Mouse (Mus musculus) embryonic fibroblast, embryonic 13.5 days (primary cell): ENCODE measurements at regions not wholly inside any gene's neighbourhood (a gene's known extent, or its start where the extent isn't known, plus 50 kb on each side); places are given as distances from the start of the nearest gene placed in this dataset.
"Not testable (repeated sequence)": the region's sequence is repeated elsewhere in the genome, so short reads cannot be mapped to it uniquely, and the experiment has no call there.

ENCODE experiments used
- H3K27ac ChIP-seq: 2 replicates; pipeline ENCODE4 v1.5.1; 2012; ENCODE audit warnings: low read length, control low read depth, inconsistent platforms; ENCODE audit not compliant: insufficient read depth
- H3K4me1 ChIP-seq: 2 replicates; pipeline ENCODE4 v1.6.1; 2011; ENCODE audit warnings: low read length; ENCODE audit not compliant: control insufficient read depth, insufficient read depth
- H3K4me3 ChIP-seq: 2 replicates; pipeline ENCODE4 v1.5.1; 2011; ENCODE audit warnings: mild to moderate bottlenecking, control low read depth, low read length; ENCODE audit not compliant: insufficient read depth
- CTCF ChIP-seq: IDR thresholded peaks from 2 replicates; pipeline ENCODE4 v1.5.1; 2011; ENCODE audit warnings: mild to moderate bottlenecking, control low read depth, low read length, moderate library complexity, borderline replicate concordance; ENCODE audit not compliant: insufficient read depth
- POLR2A ChIP-seq: IDR thresholded peaks from 2 replicates; pipeline ENCODE4 v1.6.1; 2011; ENCODE audit warnings: low read depth, mild to moderate bottlenecking, control low read depth, low read length, moderate library complexity

DNA sequence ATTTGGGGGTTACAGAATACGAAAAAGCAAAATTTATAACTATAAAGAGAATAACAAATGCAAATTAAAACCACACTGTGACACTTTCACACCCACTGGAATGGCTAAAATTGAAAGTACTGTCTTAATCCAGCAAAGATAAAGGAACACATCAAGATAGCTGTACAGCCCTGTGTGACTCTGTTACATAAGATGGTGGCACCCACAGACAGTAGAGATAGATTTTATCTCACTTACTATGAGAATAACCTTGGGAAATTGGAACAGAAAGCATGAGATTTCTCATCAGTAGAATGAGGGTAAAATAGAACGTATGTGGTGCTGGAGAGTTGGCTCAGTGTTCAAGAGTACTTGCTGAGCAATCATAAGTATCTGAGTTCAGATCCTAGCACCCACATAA is 276.1 kb downstream of the Fam198b start:
- TF ChIP-seq POLR2A: no peak
- no peak overlapping the region for H3K27ac ChIP-seq

GRCm38 (mm10) chr3:80181749-80182148 is 297.4 kb downstream of the Fam198b start:
- no peaks in the 10 kb centered on the region; the same call in 1 of the 2 replicates for H3K4me1 ChIP-seq
- no peak overlapping the region for H3K4me3 ChIP-seq
- no peak for TF ChIP-seq CTCF
- TF ChIP-seq POLR2A: no peak
- H3K27ac ChIP-seq: no peak overlapping the region

More for the DNA sequence above, 276.1 kb downstream of the Fam198b start:
- Histone ChIP-seq H3K4me3 (no peak overlapping the region), H3K4me1 (no peaks in the 10 kb centered on the region)

DNA sequence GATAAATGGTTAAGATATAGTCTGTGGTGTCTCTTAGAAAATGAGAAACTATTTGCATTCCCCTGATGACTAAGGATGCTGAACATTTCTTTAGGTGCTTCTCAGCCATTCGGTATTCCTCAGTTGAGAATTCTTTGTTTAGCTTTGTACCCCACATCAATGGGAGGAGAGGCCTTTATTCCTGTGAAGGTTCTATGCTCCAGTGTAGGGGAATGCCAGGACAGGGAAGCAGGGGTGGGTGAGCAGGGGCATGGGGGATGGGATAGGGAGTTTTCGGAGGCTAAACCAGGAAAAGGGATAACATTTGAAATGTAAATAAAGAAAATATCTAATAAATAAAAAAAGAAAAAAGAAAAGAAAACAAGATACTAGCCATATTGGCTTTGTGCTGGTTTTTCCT is 297.8 kb downstream of the Fam198b start:
- H3K27ac ChIP-seq, H3K4me1 ChIP-seq, H3K4me3 ChIP-seq: not testable (repeated sequence)

DNA sequence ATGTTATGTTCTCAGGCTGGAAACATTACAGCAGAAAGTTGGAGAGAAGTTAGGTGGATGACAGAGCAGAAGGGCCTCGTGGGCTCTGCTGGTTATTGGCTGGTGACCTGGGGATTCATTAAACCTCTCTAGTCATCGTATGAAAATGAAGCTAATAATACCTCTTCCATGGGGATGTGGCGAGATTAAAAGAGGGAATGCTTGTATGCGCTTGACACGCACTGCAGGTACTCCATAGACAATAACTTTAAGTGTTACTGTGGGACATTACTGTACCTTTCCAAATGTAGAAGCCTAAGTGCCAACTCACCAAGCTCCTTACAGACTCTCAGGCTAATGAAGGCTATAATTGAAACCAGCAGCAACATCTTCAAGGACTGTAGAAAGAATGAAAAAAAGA is 303.1 kb downstream of the Fam198b start:
- no peak overlapping the region for H3K27ac ChIP-seq
- H3K4me3 ChIP-seq: no peak overlapping the region
- no peaks in the 10 kb centered on the region for H3K4me1 ChIP-seq
- TF ChIP-seq CTCF: no peak
- no peak for TF ChIP-seq POLR2A

GRCm38 (mm10) chr3:80200904-80201303 is 316.6 kb downstream of the Fam198b start:
- Histone ChIP-seq H3K27ac (no peak overlapping the region), H3K4me1 (no peaks in the 10 kb centered on the region), H3K4me3 (no peak overlapping the region)
- TF ChIP-seq CTCF (no peak), POLR2A (no peak)

GRCm38 (mm10) chr3:80204821-80205220 is 320.5 kb downstream of the Fam198b start:
- no peak overlapping the region for H3K27ac ChIP-seq
- no peak overlapping the region for H3K4me3 ChIP-seq
- 0 out of 2 replicates have a peak, but pooled peaks cover 1% of the 10 kb centered on the region for H3K4me1 ChIP-seq
- TF ChIP-seq CTCF (no peak), POLR2A (no peak)

DNA sequence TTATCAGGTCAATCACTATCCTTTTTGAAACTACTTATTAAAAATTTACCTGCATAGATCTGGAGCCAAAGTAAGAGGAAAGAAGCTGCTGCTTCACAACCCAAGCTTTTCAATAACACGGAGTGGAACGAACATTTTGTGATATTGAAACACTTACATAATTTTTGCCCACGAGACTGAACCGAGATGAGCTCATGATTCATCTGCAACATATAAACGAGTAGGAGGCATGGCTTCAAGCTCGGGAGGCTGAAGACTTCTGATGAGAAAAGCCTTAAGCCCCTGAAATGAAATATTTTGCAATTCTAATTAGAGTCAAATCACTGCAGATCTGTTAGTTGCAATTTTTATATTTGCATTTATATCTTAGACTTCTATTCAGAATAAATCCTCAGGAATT is 321.0 kb downstream of the Fam198b start:
- no peak for TF ChIP-seq CTCF
- Histone ChIP-seq H3K4me3 (no peak overlapping the region), H3K4me1 (0 out of 2 replicates have a peak, but pooled peaks cover 2% of the 10 kb centered on the region), H3K27ac (no peak overlapping the region)

- Histone ChIP-seq H3K4me1 (0 out of 2 replicates have a peak, but pooled peaks cover 2% of the 10 kb centered on the region), H3K4me3 (no peak overlapping the region), H3K27ac (no peak overlapping the region)
- no peak for TF ChIP-seq CTCF
- TF ChIP-seq POLR2A: no peak
These were observed 322.7 kb downstream of the Fam198b start for GRCm38 (mm10) chr3:80207022-80207421.

DNA sequence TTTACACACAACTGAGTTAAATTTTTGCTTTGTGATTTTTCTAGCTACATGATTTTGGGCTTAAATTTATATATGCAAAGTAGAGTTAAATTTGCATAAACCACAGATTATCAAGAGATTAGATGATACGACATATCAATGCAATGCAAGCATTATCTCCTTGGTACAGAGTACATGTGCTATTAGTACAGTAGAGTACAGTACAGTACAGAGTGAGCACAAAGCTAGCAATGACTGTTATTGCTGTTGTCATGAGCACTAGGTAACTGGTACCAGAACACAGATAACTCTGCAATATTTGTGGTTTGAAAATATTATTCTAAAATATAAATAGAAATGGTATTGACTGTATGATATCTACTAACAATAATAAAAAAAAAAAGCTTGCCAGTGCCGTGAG is 323.7 kb downstream of the Fam198b start:
- Histone ChIP-seq H3K27ac (no peak overlapping the region), H3K4me3 (no peak overlapping the region), H3K4me1 (0 out of 2 replicates have a peak, but pooled peaks cover 2% of the 10 kb centered on the region)
- no peak for TF ChIP-seq POLR2A
- TF ChIP-seq CTCF: no peak

- Histone ChIP-seq H3K27ac (no peak overlapping the region), H3K4me1 (0 out of 2 replicates have a peak, but pooled peaks cover 2% of the 10 kb centered on the region), H3K4me3 (no peak overlapping the region)
- TF ChIP-seq POLR2A: no peak
- no peak for TF ChIP-seq CTCF
These were observed 325.3 kb downstream of the Fam198b start for GRCm38 (mm10) chr3:80209596-80209995.
